Mouse (Mus musculus) right cerebral cortex, postnatal 10 days (tissue): ENCODE results near the gene Large2.
A peak's percentile ranks its signal among the peaks of the same experiment; 100 is the strongest.

Experiments used
- DNase-seq, 2 experiments: peaks; one replicate each; pipeline ENCODE4 v3.0.0; 2021; ENCODE audit warnings: low spot score in 2 of 2

The Large2 gene

DNA sequence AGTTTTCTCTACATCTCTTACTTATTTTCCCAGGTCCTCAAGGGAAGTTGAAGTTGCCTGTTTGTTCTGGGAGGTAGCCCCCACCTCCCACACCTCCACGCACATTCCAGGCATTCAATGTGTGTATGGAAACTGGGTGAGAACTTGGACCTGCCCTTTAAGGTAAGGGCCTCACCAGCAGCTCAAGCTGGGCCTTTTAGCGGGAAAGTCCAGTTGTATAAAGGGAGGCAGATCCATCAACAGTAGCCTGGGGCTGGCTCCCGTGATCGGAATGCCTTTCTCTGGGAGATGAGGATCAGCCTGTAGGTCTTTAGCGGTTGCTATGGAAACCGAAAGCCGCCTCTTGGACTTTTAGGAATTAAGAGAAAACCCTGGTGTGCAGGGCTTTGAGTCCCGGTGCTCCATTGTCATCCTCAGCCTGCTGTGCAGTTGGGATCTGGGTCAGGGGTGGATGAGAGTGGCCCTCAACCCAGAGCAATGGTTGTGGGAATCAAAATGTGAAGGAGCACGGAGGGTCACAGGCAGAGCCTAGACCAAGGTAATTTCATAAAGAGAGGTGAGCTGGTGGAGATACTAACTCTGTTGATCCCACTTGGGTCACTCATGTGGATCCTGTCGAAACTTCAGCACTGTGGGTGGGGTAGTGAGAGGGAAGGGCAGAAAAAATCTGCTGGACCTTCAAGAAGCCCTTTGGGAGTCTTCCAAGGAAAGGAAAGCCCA lies 2.5 kb downstream of the Large2 start:
- DNase-seq = peak in 1 of 2 experiments; percentile 35

DNA sequence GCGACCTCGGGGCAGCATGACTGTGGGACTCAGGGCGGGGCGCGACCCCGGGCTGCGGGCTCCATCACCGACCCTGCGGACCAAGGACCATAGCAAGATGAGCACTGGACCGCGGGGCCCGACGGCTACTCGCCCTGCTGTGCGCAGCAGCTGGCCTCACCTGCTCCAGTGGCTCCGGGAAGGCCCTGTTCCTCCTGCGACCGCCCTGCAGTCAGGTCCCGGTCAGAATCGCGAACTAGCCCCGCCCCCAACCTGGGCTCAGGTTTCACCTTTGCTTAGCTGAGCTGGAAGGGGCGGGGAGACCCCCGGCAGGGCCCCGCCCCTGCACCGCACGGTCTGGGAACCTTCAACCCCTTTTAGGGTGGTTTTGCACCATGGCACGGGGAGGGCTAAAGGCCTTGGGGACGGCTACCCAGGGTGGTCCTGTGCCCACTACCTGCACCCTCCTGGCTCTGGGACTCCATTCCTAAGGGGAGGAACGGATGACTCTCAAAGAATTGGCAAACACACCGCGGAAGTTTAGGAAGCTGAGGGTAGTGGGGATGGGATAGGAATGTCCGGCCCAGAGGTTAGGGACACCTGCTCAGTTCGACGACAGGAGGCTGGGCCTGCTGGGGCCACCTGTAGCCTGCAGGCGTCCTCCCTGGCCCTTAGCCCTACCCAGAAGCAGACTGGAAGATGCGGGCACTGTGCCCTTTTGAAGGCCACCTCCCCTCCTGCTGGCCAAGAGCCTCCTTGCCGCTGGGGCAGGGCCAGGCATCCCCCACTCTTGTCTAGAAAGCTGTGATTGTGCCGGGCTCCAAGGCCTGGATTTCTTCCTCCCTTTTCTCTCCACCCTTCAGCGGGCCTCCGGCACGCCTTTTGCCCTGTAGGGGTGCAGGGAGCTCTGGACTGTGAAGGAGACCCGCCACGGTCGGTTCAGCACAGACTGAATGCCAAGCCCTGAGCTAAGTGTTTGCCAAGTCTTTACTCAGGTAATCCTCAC lies 3.6 kb downstream of the Large2 start:
- DNase-seq = peak in 1 of 2 experiments; percentile 53

DNA sequence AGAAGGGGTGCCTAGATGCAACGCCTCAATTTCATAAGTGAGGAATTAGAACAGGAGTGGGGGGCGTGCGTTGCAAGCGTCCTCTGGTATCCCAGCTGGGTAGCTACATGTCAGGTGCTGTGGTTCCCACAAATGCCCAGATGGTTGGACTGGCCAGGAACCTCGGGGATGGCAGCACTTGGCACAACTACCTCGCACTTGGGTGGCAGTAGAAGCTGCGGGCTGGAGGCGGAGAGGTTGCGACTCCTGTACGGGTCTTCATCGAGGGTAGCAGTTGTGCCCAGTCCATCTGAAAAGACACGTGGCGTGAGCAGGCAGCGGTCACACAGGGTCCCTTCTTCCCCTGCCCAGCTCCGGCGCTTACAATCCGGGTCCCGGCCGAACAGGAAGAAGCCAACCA lies 4.3 kb downstream of the Large2 start:
- peak in 1 of 2 experiments; percentile 38 for DNase-seq

DNA sequence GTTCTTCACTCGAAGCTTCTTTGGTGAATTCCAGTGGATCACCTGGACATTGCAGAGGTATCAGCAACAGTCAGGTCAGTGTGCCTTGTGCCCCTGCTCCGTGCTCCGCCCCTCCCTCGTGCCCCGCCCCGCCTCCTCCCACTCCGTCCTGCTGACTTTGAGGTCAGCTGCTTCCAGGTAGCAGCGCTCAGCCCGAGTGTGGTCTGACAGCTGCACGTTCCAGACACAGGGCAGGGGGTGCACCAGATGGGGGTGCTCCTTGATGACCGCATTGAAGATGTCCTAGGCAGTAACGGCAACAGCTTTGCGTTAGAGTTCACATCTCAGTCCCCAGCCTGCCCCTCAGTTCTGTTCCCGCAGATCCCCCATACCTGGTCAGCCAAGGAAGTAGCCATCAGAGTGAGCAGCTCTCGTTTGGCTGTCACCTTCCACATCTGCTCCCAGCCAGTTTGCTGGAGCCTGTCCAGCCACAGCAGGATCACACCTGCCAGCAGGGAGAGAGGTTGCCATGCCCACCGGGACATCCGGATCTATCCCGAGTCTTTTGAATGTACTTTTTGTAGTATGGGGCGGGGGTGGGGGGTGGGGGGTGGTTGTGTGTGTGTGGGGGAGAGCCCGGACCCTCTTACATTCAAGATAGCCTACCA lies 7.2 kb downstream of the Large2 start:
- no peak for DNase-seq

DNA sequence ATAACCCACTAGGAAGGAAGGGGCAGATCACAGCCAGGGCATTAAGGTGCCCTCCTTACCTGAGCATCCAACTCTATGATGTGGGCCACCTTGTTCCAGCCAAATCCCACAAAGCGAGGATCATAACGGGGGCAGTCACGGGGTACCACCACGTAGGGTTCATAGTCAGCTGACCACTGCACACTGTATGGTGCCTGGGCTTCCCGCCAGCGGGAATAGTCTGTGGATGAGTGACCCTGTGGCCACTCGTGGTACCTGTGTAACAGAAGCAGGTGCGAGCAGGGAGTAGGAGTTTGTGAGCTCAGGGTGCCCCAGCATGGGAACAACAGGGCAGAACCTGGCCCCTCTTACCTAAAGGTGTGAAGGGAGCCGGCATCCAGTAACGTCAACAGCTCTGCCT lies 9.1 kb downstream of the Large2 start:
- no peak for DNase-seq

DNA sequence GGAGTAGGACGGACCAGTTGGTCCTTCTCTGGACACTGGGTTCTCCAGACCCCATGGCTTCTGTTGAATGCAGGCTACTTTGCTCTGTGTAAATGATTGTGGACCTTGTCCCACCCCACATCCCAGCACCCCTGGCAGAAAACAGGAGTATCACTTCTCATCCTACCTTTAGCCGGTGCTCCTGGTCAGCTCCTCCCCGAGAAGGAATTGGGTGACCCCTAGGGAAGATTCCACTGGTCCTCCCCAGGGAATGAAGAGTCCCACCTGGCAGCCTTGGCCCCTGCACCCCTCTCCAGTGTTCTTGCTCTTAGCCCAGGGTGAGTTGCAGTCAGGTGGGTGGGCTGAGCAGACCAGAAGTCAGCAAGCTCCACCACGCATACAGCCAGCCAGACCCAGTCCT lies 10.6 kb downstream of the Large2 start:
- no peak for DNase-seq

- no peak for DNase-seq
Measured at GRCm38 (mm10) chr2:92362571-92363228, 12.0 kb downstream of the Large2 start.

DNA sequence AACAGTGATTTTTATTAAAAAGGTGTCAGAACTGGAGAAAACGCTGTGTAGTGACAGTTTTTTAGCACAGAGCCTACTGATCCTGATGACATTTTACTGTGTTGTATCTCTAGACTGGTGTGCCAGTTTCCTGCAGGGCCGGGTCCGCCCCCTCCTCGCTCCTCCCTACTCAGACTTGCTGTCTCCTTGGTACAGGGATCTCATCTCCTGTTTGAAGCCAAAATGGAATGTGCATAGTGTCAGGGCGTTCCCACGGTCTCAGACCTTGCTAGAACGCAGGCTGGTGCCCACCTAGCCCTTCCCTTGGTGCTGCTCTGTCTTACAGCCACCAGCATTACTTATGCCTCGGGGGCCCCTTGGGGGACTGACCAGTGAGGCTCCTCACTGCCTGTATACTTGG lies 12.9 kb downstream of the Large2 start:
- DNase-seq = no peak

GRCm38 (mm10) chr2:92360893-92361292 lies 13.8 kb downstream of the Large2 start:
- no peak for DNase-seq

- no peak for DNase-seq
Measured at GRCm38 (mm10) chr2:92360186-92360823, 14.4 kb downstream of the Large2 start.

- no peak for DNase-seq
Measured at GRCm38 (mm10) chr2:92359301-92359700, 15.4 kb downstream of the Large2 start.

DNA sequence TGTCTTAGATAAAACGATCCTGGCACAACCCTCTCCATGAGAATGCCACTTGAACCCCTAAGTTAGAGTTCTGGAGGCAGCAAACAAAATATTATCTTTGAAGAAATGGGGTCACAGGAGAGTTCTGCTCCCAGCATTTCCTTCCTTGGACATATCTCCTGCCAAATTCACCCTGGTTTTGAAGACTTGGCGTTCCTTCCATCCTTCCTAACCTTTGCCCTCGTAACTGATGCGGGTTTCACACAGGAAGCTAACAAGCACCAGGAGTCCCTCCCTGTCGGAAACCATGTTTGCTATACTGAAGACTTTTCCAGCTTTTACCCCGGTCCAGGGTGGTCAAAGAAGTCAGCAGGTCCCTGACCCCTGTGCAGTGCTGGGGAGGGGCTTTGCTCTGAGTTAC lies 20.4 kb downstream of the Large2 start:
- DNase-seq = no peak

DNA sequence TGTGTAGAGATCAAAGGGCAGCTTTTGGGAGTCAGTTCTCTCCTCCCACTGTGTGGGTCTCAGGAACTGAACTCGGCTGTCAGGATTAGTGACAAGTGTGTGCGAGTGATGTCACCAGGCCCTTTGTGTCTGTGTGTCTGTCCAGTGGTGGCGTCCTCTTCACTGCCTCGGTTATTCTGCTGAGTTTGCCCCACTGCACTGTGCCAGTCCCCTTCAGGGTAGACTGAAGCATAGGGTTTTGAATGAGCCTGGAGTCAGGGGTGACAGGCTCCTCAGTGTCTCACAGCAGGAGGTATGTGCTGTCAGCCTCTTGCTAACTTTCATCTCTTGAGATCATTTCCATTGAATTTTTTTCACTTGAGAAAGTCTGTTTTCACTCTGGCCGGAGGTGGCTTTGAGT lies 21.3 kb downstream of the Large2 start:
- no peak for DNase-seq

- no peak for DNase-seq
Measured at GRCm38 (mm10) chr2:92350686-92351085, 24.0 kb downstream of the Large2 start.

GRCm38 (mm10) chr2:92349589-92350425 lies 24.9 kb downstream of the Large2 start:
- no peak for DNase-seq

DNA sequence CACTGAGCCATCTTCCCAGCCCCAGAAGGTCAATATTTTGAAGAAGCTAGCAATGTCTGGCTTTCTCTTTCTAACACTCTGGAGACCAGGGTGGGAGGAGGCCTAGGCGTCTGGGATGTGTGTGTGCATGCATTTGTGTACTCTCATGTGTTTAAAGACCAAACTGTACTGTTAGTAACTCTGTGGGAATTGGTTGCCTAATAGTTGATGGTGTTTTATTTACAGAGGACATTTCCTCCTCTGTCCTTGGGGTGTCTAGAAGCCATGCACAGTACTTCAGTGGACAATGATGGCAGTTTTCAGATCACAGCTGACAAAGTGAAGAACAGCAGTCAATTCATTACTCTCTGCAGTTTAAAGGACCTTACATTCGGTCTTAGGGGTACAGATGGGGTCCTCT lies 27.5 kb downstream of the Large2 start:
- no peak for DNase-seq

DNA sequence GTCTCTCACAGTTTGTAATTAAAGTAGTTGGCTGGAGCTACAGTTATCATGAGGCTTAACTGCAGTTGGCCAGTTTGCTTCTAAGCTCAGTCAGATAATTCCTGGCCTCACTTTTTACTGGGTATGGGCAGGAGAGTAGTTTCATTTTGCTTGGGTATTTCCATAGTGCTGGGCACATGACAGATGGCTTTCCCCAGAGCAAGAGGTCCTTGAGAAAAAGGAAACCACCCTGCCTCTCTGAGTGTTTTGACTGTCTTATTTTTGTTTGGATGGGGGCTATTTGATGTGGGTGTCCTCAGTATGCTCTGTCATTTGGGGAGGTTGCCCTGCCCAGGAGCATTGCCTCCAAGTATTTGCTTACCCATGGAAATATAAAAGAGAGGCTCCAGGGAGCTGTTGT lies 32.3 kb downstream of the Large2 start:
- no peak for DNase-seq

DNA sequence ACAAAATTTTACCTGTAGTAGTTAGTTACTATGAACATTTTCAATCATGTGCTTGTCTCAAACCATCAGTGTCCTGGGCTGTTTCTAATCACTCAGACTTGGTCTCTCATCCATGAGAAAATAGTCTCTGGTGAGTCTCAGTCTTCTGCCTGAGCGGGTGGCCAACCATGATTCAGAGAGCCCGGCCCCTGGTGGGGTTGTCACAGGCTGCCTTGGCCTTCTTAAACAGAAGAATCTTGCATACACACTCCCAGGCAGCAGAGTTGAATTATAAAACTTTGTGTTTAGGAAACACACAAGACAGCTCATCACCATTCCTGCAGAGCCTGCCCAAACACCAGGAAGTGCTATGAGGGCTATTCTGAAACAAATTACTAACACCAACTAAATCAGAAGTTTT lies 42.8 kb downstream of the Large2 start:
- DNase-seq = no peak

DNA sequence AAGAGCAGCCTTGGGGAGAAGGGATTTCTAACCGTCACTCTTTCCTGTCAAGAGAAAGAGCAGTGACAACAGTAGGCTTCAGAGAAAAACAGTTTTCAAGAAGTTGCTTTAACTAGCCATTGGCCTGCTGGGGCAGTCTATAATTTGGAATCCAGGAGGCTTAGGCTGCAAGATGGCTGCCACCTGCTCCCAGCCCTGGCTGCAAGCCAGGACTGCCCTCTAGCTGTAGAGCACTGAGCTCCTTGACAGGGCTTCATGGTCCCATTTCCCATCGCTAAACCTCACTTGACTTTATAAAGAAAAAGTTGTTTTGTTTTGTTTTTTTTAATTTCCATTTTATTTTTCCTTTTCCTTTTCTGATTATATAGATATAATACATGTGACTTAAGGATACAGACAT lies 43.3 kb downstream of the Large2 start:
- DNase-seq = peak in 1 of 2 experiments; percentile 42

- DNase-seq = peak in 1 of 2 experiments; percentile 69
Measured at GRCm38 (mm10) chr2:92330840-92331239, 43.8 kb downstream of the Large2 start.
